25 mouse cellular contexts compared by ENCODE assay signal in genomic region chr13:59899521-59899920, GRCm38 (mm10).
"Had no signal": no experiment of that assay in that cellular context is flagged by ENCODE, and none has a peak within 500 bp of the region (broad histone marks: within the 10 kb centered on the region; RNA-seq: fewer than 3 reads in every experiment).

No protein-coding gene starts in this region.

- H3K9ac ChIP-seq: heart, embryonic 13.5 days; heart, embryonic 15.5 days; hindbrain, embryonic 12.5 days; hindbrain, embryonic 14.5 days; intestine, embryonic 15.5 days; limb, embryonic 12.5 days had no signal

- H3K36me3 ChIP-seq: heart, embryonic 13.5 days; heart, embryonic 15.5 days; hindbrain, embryonic 10.5 days; hindbrain, embryonic 12.5 days; intestine, embryonic 15.5 days; limb, embryonic 10.5 days; limb, embryonic 12.5 days had no signal

- H3K4me2 ChIP-seq: heart, embryonic 11.5 days; heart, embryonic 13.5 days; heart, embryonic 15.5 days; hindbrain, embryonic 12.5 days; hindbrain, embryonic 14.5 days; intestine, embryonic 15.5 days; limb, embryonic 12.5 days; liver, embryonic 11.5 days had no signal

- DNase-seq: gastrocnemius, postnatal 14 days; gastrocnemius, postnatal 36 days; heart, adult 11 months; heart, adult 2 months; heart, postnatal 4 days; kidney, adult 18-20 months; kidney, adult 8-10 months; kidney, postnatal 10 days; kidney, postnatal 25 days; kidney, postnatal 4 days; liver had no signal

- H3K27ac ChIP-seq: heart, adult 2 months; heart, embryonic 13.5 days; heart, embryonic 15.5 days; hindbrain, embryonic 10.5 days; hindbrain, embryonic 12.5 days; hindbrain, embryonic 14.5 days; intestine, embryonic 15.5 days; layer of hippocampus, adult 2 months; left cerebral cortex, adult 2 months; limb, embryonic 10.5 days; limb, embryonic 12.5 days had no signal

- H3K27me3 ChIP-seq: heart, embryonic 13.5 days; heart, embryonic 15.5 days; hindbrain, embryonic 12.5 days; intestine, embryonic 15.5 days; limb, embryonic 12.5 days had no signal

- H3K9me3 ChIP-seq: heart, embryonic 13.5 days; heart, embryonic 15.5 days; hindbrain, embryonic 10.5 days; hindbrain, embryonic 12.5 days; intestine, embryonic 15.5 days; limb, embryonic 10.5 days; limb, embryonic 12.5 days had no signal

- ATAC-seq: inflammation-experienced regulatory T-cells, adult 6 months; intestine, embryonic 15.5 days; intestine, postnatal 0 days had no signal

- H3K4me3 ChIP-seq: heart, adult 2 months; heart, embryonic 13.5 days; heart, embryonic 15.5 days; hindbrain, embryonic 10.5 days; hindbrain, embryonic 12.5 days; intestine, embryonic 15.5 days; layer of hippocampus, adult 2 months; left cerebral cortex, adult 2 months; limb, embryonic 10.5 days; limb, embryonic 12.5 days had no signal

- H3K4me1 ChIP-seq: heart, embryonic 13.5 days; heart, embryonic 15.5 days; hindbrain, embryonic 12.5 days; intestine, embryonic 15.5 days; limb, embryonic 12.5 days had no signal
